Mouse (Mus musculus) gastrocnemius, postnatal 14 days (tissue): ENCODE data around the gene Gm34653. TPM values are rescaled to one million over a fixed set of nuclear protein-coding genes. Genes with fewer than 3 reads are reported as not detected.
"Not testable (repeated sequence)": the region's sequence is repeated elsewhere in the genome, so short reads cannot be mapped to it uniquely, and the experiment has no call there.

Source experiments
- DNase-seq: peaks from one replicate; pipeline ENCODE4 v3.0.0; 2021; ENCODE audit warnings: mixed read lengths
- intact Hi-C: fragments of 180-260 bp; cut with DNase I; formaldehyde crosslinking; loops from one replicate; pipeline ENCODE4 v1.15.1; 2025; ENCODE audit warnings: low total_unique reads
- total RNA-seq, 2 experiments: library from RNA; stranded (reverse); gene quantifications; 2 replicates each; pipeline ENCODE4 v1.2.3; 2021

The Gm34653 gene
- total RNA-seq, 2 experiments from 2014 or later = 0.12 to 0.18 TPM

- DNase-seq = no peak
- intact Hi-C loops = no loop called here
These were observed 22.0 kb upstream of the Gm34653 start for GRCm38 (mm10) chr2:34810775-34811174.

- intact Hi-C loops = no loop called here
- DNase-seq = no peak
These were observed 20.1 kb upstream of the Gm34653 start for GRCm38 (mm10) chr2:34812706-34813105.

- DNase-seq, intact Hi-C loops: not testable (repeated sequence)
These were observed 16.9 kb upstream of the Gm34653 start for GRCm38 (mm10) chr2:34815893-34816292.

- DNase-seq = no peak
- intact Hi-C loops = no loop called here
These were observed 14.3 kb upstream of the Gm34653 start for GRCm38 (mm10) chr2:34818492-34818891.

- peak; percentile 93 for DNase-seq
- intact Hi-C loops = no loop called here
These were observed 6.9 kb upstream of the Gm34653 start, which contains the start of gene Fbxw2 for GRCm38 (mm10) chr2:34825827-34826459. Gene Fbxw2, minus strand, starts transcription at chr2:34826311.

GRCm38 (mm10) chr2:34826460-34827231, 6.2 kb upstream of the Gm34653 start:
- intact Hi-C loops = no loop called here
- no peak for DNase-seq

GRCm38 (mm10) chr2:34827591-34827990, 5.2 kb upstream of the Gm34653 start:
- intact Hi-C loops = no loop called here
- DNase-seq = no peak

- intact Hi-C loops = no loop called here
- DNase-seq = no peak
These were observed 4.8 kb upstream of the Gm34653 start for GRCm38 (mm10) chr2:34828026-34828425.

- DNase-seq, intact Hi-C loops: not testable (repeated sequence)
These were observed 2.7 kb upstream of the Gm34653 start for GRCm38 (mm10) chr2:34830066-34830465.

- intact Hi-C loops = no loop called here
- no peak for DNase-seq
These were observed 817 bp downstream of the Gm34653 start for GRCm38 (mm10) chr2:34833624-34834023.

- no peak for DNase-seq
- intact Hi-C loops = no loop called here
These were observed 2.9 kb downstream of the Gm34653 start for GRCm38 (mm10) chr2:34835669-34836068.

GRCm38 (mm10) chr2:34840143-34840542, 7.3 kb downstream of the Gm34653 start:
- DNase-seq, intact Hi-C loops: not testable (repeated sequence)

GRCm38 (mm10) chr2:34841706-34842105, 8.9 kb downstream of the Gm34653 start:
- intact Hi-C loops = no loop called here

GRCm38 (mm10) chr2:34843211-34843939, 10.6 kb downstream of the Gm34653 start:
- intact Hi-C loops = no loop called here
- peak; percentile 39 for DNase-seq

More at GRCm38 (mm10) chr2:34841706-34842105, 8.9 kb downstream of the Gm34653 start:
- DNase-seq = no peak

- intact Hi-C loops = no loop called here
- no peak for DNase-seq
These were observed 14.9 kb downstream of the Gm34653 start for GRCm38 (mm10) chr2:34847702-34848101.

- intact Hi-C loops = no loop called here
- no peak for DNase-seq
These were observed 22.5 kb downstream of the Gm34653 start for GRCm38 (mm10) chr2:34855265-34855664.

GRCm38 (mm10) chr2:34857728-34858127, 24.9 kb downstream of the Gm34653 start:
- no peak for DNase-seq
- intact Hi-C loops = no loop called here

GRCm38 (mm10) chr2:34869680-34870079, 36.9 kb downstream of the Gm34653 start:
- intact Hi-C loops = no loop called here
- no peak for DNase-seq

GRCm38 (mm10) chr2:34870520-34871474, 38.0 kb downstream of the Gm34653 start:
- peak; percentile 93 for DNase-seq
- intact Hi-C loops = no loop called here
